Mouse (Mus musculus): Measurements from ENCODE around the gene Wdr62.

Gene Wdr62

GRCm38 (mm10) chr7:30279951-30280669, at the start of gene Wdr62, which contains the start of gene Thap8:
Wdr62 (minus strand) TSS chr7:30280419.
Thap8 (plus strand) TSS chr7:30280094.
- peak; percentile 92 to 93 for DNase-seq

- DNase-seq: no peak
Measured at GRCm38 (mm10) chr7:30328379-30328778, 48.2 kb upstream of the Wdr62 start.

GRCm38 (mm10) chr7:30327140-30327539, 46.9 kb upstream of the Wdr62 start:
- peak; percentile 96 to 97 for DNase-seq

- DNase-seq: peak in 1 of 2 experiments; percentile 26
Measured at GRCm38 (mm10) chr7:30326427-30326826, 46.2 kb upstream of the Wdr62 start.

GRCm38 (mm10) chr7:30325364-30325763, 45.1 kb upstream of the Wdr62 start:
- DNase-seq: no peak

- no peak for DNase-seq
Measured at GRCm38 (mm10) chr7:30324300-30324944, 44.2 kb upstream of the Wdr62 start.

- DNase-seq: no peak
Measured at GRCm38 (mm10) chr7:30323795-30324194, 43.6 kb upstream of the Wdr62 start, which contains the start of gene Sdhaf1. Sdhaf1 (minus strand) TSS chr7:30323895.

GRCm38 (mm10) chr7:30322865-30323264, 42.6 kb upstream of the Wdr62 start:
- DNase-seq: no peak

- DNase-seq: peak; percentile 97 to 99
Measured at GRCm38 (mm10) chr7:30322285-30322667, 42.1 kb upstream of the Wdr62 start.

GRCm38 (mm10) chr7:30321539-30322284, 41.5 kb upstream of the Wdr62 start, which contains the start of gene E130208F15Rik:
E130208F15Rik (plus strand) TSS chr7:30321740.
- DNase-seq: peak; percentile 74 to 82

- no peak for DNase-seq
Measured at GRCm38 (mm10) chr7:30320946-30321345, 40.7 kb upstream of the Wdr62 start.

GRCm38 (mm10) chr7:30318142-30318541, 37.9 kb upstream of the Wdr62 start:
- DNase-seq: no peak

GRCm38 (mm10) chr7:30315559-30316529, 35.6 kb upstream of the Wdr62 start:
- DNase-seq: peak in 1 of 2 experiments; percentile 38

GRCm38 (mm10) chr7:30314721-30315155, 34.5 kb upstream of the Wdr62 start, which contains the start of gene Syne4:
Syne4 (plus strand) TSS chr7:30314807.
- peak in 1 of 2 experiments; percentile 46 for DNase-seq

- DNase-seq: peak in 1 of 2 experiments; percentile 23
Measured at GRCm38 (mm10) chr7:30313666-30314320, 33.6 kb upstream of the Wdr62 start.

- no peak for DNase-seq
Measured at GRCm38 (mm10) chr7:30310136-30310535, 29.9 kb upstream of the Wdr62 start.

GRCm38 (mm10) chr7:30309395-30310129, 29.3 kb upstream of the Wdr62 start:
- DNase-seq: no peak

GRCm38 (mm10) chr7:30308076-30309005, 28.1 kb upstream of the Wdr62 start, which contains the start of gene Alkbh6:
Alkbh6 (plus strand) TSS chr7:30308717.
- DNase-seq: peak; percentile 91 to 99

- peak in 1 of 2 experiments; percentile 33 for DNase-seq
Measured at GRCm38 (mm10) chr7:30306083-30306779, 26.0 kb upstream of the Wdr62 start.

All from cerebellum, adult 18-20 months (tissue).